Comparison of ENCODE assay signal across 10 mouse cellular contexts in genomic region chr2:38346881-38347764, GRCm38 (mm10). TPM values are rescaled to one million over a fixed set of nuclear protein-coding genes. Genes with fewer than 3 reads are reported as not detected.
DNase-seq lines count a peak whose midpoint lies in the region; ATAC-seq lines count a peak whose summit lies in the region.
"Had no signal": no experiment of that assay in that cellular context is flagged by ENCODE, and none has a peak within 500 bp of the region (broad histone marks: within the 10 kb centered on the region; RNA-seq: fewer than 3 reads in every experiment).

No protein-coding gene starts in this region.

- H3K36me3 ChIP-seq in hindbrain, embryonic 11.5 days (ENCODE audit: control insufficient read depth, insufficient read depth, low read length): no peaks in the 10 kb centered on the region
- no peaks in the 10 kb centered on the region for H3K36me3 ChIP-seq in midbrain, embryonic 12.5 days

- peaks cover 24% of the 10 kb centered on the region for H3K4me1 ChIP-seq in hindbrain, embryonic 11.5 days (replicated peaks; ENCODE audit: control insufficient read depth, insufficient read depth, low read length)
- H3K4me1 ChIP-seq in midbrain, embryonic 12.5 days: peaks cover 56% of the 10 kb centered on the region

- H3K27me3 ChIP-seq in hindbrain, embryonic 11.5 days (ENCODE audit: control insufficient read depth, insufficient read depth, low read length): peaks cover 92% of the 10 kb centered on the region
- H3K27me3 ChIP-seq in midbrain, embryonic 12.5 days: peaks cover 94% of the 10 kb centered on the region

- DNase-seq in embryo, embryonic 11 days: peak; percentile 56
- no peak for DNase-seq in embryo, embryonic 10 days (ENCODE audit: low spot score)
- peak; percentile 50 for DNase-seq in R1 (ENCODE audit: low read depth, low spot score)
- no peak for DNase-seq in hindbrain, embryonic 11.5 days (ENCODE audit: low spot score)
- no peak for DNase-seq in cerebellum, adult 8-10 months
- no peak for DNase-seq in thymus, postnatal 4 days
- no peak for DNase-seq in natural killer cell, adult 2 months (ENCODE audit: low spot score in 2 of 2)
- DNase-seq: layer of hippocampus, adult 9-11 months; right cerebral cortex, postnatal 14 days had no signal

- WGBS in hindbrain, embryonic 11.5 days: under 1% methylated on average over 15 of the region's 15 CpGs
- under 1% methylated on average over 15 of the region's 15 CpGs for WGBS in midbrain, embryonic 12.5 days

- H3K9me3 ChIP-seq in hindbrain, embryonic 11.5 days (ENCODE audit: control insufficient read depth, low read length): no peaks in the 10 kb centered on the region
- no peaks in the 10 kb centered on the region for H3K9me3 ChIP-seq in midbrain, embryonic 12.5 days

- peak overlapping the region; percentile 24 for H3K4me2 ChIP-seq in hindbrain, embryonic 11.5 days (replicated peaks; ENCODE audit: low read depth, low read length)
- H3K4me2 ChIP-seq in midbrain, embryonic 12.5 days (replicated peaks): peak overlapping the region; percentile 68

- ATAC-seq in hindbrain, embryonic 11.5 days (ENCODE audit: low FRiP score): no peak
- ATAC-seq in midbrain, embryonic 12.5 days (ENCODE audit: low FRiP score, low read depth): no peak

- peak overlapping the region; percentile 61; the same call in 1 of the 2 replicates for H3K27ac ChIP-seq in hindbrain, embryonic 11.5 days (ENCODE audit: low read depth, low read length)
- peak overlapping the region; percentile 92 for H3K27ac ChIP-seq in midbrain, embryonic 12.5 days (replicated peaks)

- H3K9ac ChIP-seq in hindbrain, embryonic 11.5 days (ENCODE audit: low read depth, low read length): no peak overlapping the region; the same call in 1 of the 2 replicates
- H3K9ac ChIP-seq in midbrain, embryonic 12.5 days (replicated peaks): peak overlapping the region; percentile 67

- H3K4me3 ChIP-seq in hindbrain, embryonic 11.5 days (ENCODE audit: low read depth, low read length): no peak overlapping the region
- peak overlapping the region; percentile 44 for H3K4me3 ChIP-seq in midbrain, embryonic 12.5 days

RNA-seq across cellular contexts. Expression of gene Lhx2, which starts 8.0 kb away (rescaled TPM):
- polyA plus RNA-seq in hindbrain, embryonic 11.5 days (2014; fragmentation: Nextera tagmentation; extraction: Ambion mirVana): 21.9 and 24.4 TPM in 2 replicates
- 110 and 133 TPM in 2 replicates for polyA plus RNA-seq in midbrain, embryonic 12.5 days (2016; fragmentation: Nextera tagmentation; extraction: Ambion mirVana)

RNA-seq across cellular contexts. Expression of gene Dennd1a, which starts 59.9 kb away (rescaled TPM):
- polyA plus RNA-seq in hindbrain, embryonic 11.5 days (2014; fragmentation: Nextera tagmentation; extraction: Ambion mirVana): 7.5 and 11.3 TPM in 2 replicates
- 25.6 and 26.2 TPM in 2 replicates for polyA plus RNA-seq in midbrain, embryonic 12.5 days (2016; fragmentation: Nextera tagmentation; extraction: Ambion mirVana)

Comparison
In these comparisons a context has a peak if more than half of its experiments do, and no peak if none do; other contexts are left out.
1. DNase-seq: peak in embryo, embryonic 11 days (single experiment) and R1 (single experiment); none in embryo, embryonic 10 days (single experiment), hindbrain, embryonic 11.5 days (single experiment), cerebellum, adult 8-10 months (single experiment), thymus, postnatal 4 days (single experiment) and natural killer cell, adult 2 months (0 of 2).